Mouse (Mus musculus) spleen, postnatal 10 days (tissue): ENCODE results near the gene Sapcd2.

Experiments
- DNase-seq, 2 experiments: peaks; one replicate each; pipeline ENCODE4 v3.0.0; 2021 to 2022; ENCODE audit warnings: low spot score in 2 of 2

Sapcd2 gene

GRCm38 (mm10) chr2:25422587-25423410, 50.7 kb downstream of the Sapcd2 start, which contains the start of gene Fut7:
Gene Fut7 (plus strand): TSS chr2:25423267.
- peak in 1 of 2 experiments; percentile 46 for DNase-seq

- DNase-seq: peak in 1 of 2 experiments; percentile 14
Measured at GRCm38 (mm10) chr2:25423626-25424025, 51.5 kb downstream of the Sapcd2 start.

- no peak for DNase-seq
Measured at GRCm38 (mm10) chr2:25425481-25425880, 53.4 kb downstream of the Sapcd2 start.

GRCm38 (mm10) chr2:25426721-25427191, 54.6 kb downstream of the Sapcd2 start:
- DNase-seq: peak; percentile 56 to 83

GRCm38 (mm10) chr2:25427256-25427655, 55.1 kb downstream of the Sapcd2 start:
- peak in 1 of 2 experiments; percentile 10 for DNase-seq
